Mouse (Mus musculus) hindbrain, embryonic 14.5 days (tissue): ENCODE data around the gene Prim2. TPM values are rescaled to one million over a fixed set of nuclear protein-coding genes. Genes with fewer than 3 reads are reported as not detected.

Experiments
- ATAC-seq: fragments of 200-750 bp; cut with Nextera tagmentation; 2 replicates; pipeline ENCODE4 v1.8.0; 2017; ENCODE audit warnings: moderate number of reproducible peaks, mild to moderate bottlenecking, moderate TSS enrichment, moderate library complexity; ENCODE audit not compliant: low FRiP score
- DNase-seq: peaks from one replicate; pipeline ENCODE4 v3.0.0-alpha.2; 2015; ENCODE audit warnings: low spot score
- H3K27ac ChIP-seq: fragments of 300-500 bp; sonication (generic); 2 replicates; pipeline ENCODE4 v1.5.1; 2014; ENCODE audit warnings: mild to moderate bottlenecking, moderate library complexity
- H3K27me3 ChIP-seq: fragments of 300-500 bp; sonication (generic); 2 replicates; pipeline ENCODE4 v1.6.1; 2014; ENCODE audit warnings: mild to moderate bottlenecking, low read length, mixed read lengths; ENCODE audit not compliant: control insufficient read depth, insufficient read depth
- H3K36me3 ChIP-seq: fragments of 300-500 bp; sonication (generic); replicated peaks from 2 replicates; pipeline ENCODE4 v1.6.1; 2014; ENCODE audit not compliant: control insufficient read depth, insufficient read depth
- H3K4me1 ChIP-seq: fragments of 300-500 bp; sonication (generic); replicated peaks from 2 replicates; pipeline ENCODE4 v1.6.1; 2014; ENCODE audit warnings: antibody characterized with exemption, low read length, mixed read lengths; ENCODE audit not compliant: control insufficient read depth, insufficient read depth
- H3K4me2 ChIP-seq: fragments of 300-500 bp; sonication (generic); replicated peaks from 2 replicates; pipeline ENCODE4 v1.6.1; 2014; ENCODE audit warnings: mild to moderate bottlenecking, moderate library complexity
- H3K4me3 ChIP-seq: fragments of 300-500 bp; sonication (generic); replicated peaks from 2 replicates; pipeline ENCODE4 v1.5.1; 2014; ENCODE audit warnings: mild to moderate bottlenecking, low read length
- H3K9ac ChIP-seq: fragments of 300-500 bp; sonication (generic); 2 replicates; pipeline ENCODE4 v1.6.1; 2014
- H3K9me3 ChIP-seq: fragments of 300-500 bp; sonication (generic); 2 replicates; pipeline ENCODE4 v1.6.1; 2016; ENCODE audit warnings: low read length; ENCODE audit not compliant: control insufficient read depth
- WGBS: fragments of 180-500 bp; shearing (Covaris S2); extraction: QIAGEN DNeasy Blood & Tissue Kit; methylation state at CpG from one replicate; pipeline ENCODE4 v1.1.7; 2014; 5-methylcytosine and 5-hydroxymethylcytosine counted together
- polyA plus RNA-seq: library from polyadenylated mRNA; unstranded; fragments of >200 nt; fragmentation: Nextera tagmentation; extraction: Ambion mirVana; gene quantifications from 2 replicates; pipeline ENCODE4 v1.2.1, GENCODE M21; 2014

The Prim2 gene
- polyA plus RNA-seq, 1 experiment from 2014 or later, result 20.6 TPM

DNA sequence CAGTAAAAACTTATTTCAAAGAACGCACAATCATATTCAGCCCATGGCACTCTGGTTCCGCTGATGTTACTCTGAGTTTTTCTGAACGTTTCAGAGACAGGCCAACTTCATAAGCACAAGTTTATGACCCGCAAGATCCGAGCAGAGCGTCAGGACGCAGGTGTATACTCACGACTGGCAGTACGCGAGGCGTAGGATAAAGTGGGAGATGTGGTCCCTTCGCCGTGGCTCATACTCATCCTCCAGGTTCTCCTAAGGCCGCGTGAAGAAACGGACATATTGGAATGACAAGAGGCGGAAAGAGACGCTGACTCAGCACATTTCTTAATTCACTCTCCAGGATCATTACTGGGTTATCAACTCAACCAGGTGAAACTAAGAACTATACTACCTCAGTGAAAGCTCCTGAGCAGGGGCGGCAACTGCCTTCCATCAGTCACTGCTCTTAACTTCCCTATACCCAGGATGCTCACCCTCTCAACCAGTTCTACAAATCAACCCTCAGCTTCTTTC is 5.9 kb downstream of the Prim2 start:
- no peak overlapping the region for H3K4me2 ChIP-seq
- no peak overlapping the region for H3K9ac ChIP-seq
- DNase-seq (no peak), ATAC-seq (no peak)
- no peak overlapping the region for H3K4me3 ChIP-seq
- no peak overlapping the region for H3K27ac ChIP-seq
- no peaks in the 10 kb centered on the region for H3K27me3 ChIP-seq
- H3K36me3 ChIP-seq, result peaks cover 38% of the 10 kb centered on the region
- H3K9me3 ChIP-seq, result no peaks in the 10 kb centered on the region
- no peaks in the 10 kb centered on the region for H3K4me1 ChIP-seq
- 89% methylated on average over 19 of the region's 19 CpGs for WGBS

DNA sequence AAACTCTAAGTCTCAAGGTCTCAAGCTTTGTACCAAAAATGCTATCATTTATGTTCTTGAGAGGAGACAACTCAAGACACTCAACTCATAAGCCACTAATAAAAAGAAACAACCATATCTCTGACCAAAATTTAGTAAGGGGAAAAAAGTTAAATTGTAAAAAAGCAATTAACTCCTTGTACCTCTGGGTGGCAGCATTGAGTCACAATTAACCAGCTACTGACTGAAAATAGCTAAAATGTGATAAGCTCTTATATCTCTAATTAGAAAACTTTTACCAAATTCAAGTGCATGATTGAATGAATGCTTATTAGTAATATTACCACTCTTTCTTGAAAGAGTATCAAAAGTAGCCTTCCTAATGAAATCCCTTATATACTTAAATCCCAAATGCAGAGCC is 6.4 kb downstream of the Prim2 start:
- Histone ChIP-seq H3K27ac (no peak overlapping the region), H3K4me1 (no peaks in the 10 kb centered on the region), H3K9me3 (no peaks in the 10 kb centered on the region), H3K4me3 (no peak overlapping the region), H3K27me3 (no peaks in the 10 kb centered on the region), H3K9ac (no peak overlapping the region), H3K4me2 (no peak overlapping the region), H3K36me3 (peaks cover 38% of the 10 kb centered on the region)
- ATAC-seq (no peak), DNase-seq (peak; percentile 53)

DNA sequence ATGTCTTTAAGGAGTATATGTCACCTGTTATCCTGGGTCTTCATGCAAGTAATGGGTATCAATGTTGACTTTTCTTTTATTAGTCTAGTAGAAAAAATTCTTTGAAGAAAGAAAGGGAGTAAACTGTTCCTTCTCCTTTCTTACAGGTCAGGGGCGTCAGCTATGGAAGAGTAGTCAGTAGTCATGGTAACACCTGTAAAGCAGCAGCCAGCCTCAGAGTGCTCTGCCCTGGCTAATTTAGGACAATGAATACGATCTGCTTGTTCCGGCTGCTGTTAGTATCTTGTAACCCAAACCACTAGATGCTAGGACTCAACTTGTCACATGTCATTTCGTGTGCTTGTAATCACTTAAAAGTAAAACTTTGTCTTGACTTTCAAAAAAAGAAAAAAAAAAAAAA is 11.3 kb downstream of the Prim2 start:
- WGBS, result 67% methylated on average over 4 of the region's 4 CpGs
- Histone ChIP-seq H3K9ac (no peak overlapping the region), H3K9me3 (no peaks in the 10 kb centered on the region), H3K4me3 (no peak overlapping the region), H3K27me3 (no peaks in the 10 kb centered on the region), H3K4me1 (no peaks in the 10 kb centered on the region), H3K27ac (no peak overlapping the region), H3K36me3 (peaks cover 36% of the 10 kb centered on the region), H3K4me2 (no peak overlapping the region)
- no peak for ATAC-seq
- DNase-seq, result no peak

DNA sequence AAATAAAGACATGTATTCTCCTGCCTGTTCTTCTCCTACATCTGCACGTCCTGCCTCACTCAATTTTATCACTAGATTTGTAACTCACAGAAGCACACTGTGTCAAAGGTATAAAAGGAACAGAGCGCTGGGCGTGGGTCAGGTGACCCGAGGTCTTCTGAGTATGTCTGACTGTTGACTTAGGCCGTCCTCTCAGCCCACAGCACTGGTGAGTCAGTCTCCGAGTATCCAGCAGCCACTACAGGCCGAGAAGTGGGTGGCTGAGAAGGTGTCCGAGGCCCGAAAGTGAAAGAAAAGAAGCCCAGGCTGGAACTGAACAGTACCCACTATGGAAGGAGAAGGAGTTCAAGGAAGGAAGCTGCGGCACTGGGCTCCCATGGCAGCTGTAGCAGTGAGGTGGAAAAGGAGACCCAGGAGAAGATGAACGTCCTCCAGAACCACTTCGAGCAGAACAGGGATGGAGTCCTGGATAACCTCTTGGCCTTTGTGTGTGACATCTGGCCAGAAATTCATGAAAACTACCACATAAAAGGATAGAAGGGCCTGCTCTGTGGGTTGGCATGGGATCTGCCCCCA is 11.9 kb downstream of the Prim2 start:
- H3K4me3 ChIP-seq, result no peak overlapping the region
- DNase-seq (no peak), ATAC-seq (no peak)
- H3K9me3 ChIP-seq, result no peaks in the 10 kb centered on the region
- no peaks in the 10 kb centered on the region for H3K27me3 ChIP-seq
- WGBS, result 94% methylated on average over 12 of the region's 12 CpGs
- no peak overlapping the region for H3K9ac ChIP-seq
- H3K4me1 ChIP-seq, result no peaks in the 10 kb centered on the region
- H3K4me2 ChIP-seq, result no peak overlapping the region
- no peak overlapping the region for H3K27ac ChIP-seq
- H3K36me3 ChIP-seq, result peaks cover 37% of the 10 kb centered on the region

DNA sequence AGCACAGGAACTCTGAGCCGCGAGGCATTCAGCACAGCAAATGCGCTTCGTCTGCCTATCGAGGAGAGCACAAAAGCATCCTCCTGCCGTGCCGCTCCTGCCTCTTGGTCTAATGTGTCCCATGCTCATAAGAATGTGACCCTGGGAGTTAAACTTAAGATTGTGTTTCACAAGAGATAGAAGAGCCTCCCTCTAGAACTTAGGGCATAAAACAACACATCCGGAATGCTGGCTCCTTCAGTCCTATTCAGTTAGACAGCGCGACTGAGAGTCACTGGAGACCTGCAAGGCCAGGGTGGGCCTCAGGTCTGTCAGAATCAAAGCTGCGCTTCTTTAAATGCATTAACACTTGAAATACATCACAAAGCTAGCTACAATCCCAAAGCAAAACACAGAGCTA is 18.7 kb downstream of the Prim2 start:
- 88% methylated on average over 11 of the region's 11 CpGs for WGBS
- Histone ChIP-seq H3K36me3 (peaks cover 11% of the 10 kb centered on the region), H3K9ac (no peak overlapping the region), H3K9me3 (no peaks in the 10 kb centered on the region), H3K4me3 (no peak overlapping the region), H3K4me2 (no peak overlapping the region), H3K27ac (no peak overlapping the region), H3K4me1 (no peaks in the 10 kb centered on the region), H3K27me3 (no peaks in the 10 kb centered on the region)
- no peak for DNase-seq
- no peak for ATAC-seq

DNA sequence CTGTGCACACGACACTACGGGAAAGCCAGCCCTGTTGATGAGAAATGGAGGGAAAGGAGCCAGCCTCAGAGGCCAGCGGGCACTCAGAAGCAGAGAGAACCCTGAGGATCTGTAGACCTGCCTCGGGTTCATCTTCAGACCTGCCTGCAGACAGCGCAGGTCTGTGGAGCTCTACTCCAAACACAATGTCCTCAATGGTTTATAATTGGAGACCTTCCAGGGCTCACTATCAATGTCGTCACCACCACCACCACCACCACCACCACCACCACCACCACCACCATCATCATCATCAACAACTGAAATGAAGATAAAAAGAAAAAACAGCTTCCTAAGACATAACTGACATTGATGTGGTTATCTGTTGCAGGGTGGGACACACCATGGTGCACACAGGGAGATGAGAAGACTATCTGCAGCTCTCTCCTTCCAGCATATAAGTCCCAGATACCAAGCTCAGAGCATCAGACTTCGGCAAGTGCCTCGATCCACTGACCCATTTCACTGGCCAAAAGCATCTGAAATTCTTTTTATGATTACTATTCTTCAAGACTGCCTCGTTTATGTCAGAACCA is 20.0 kb downstream of the Prim2 start:
- no peak overlapping the region for H3K4me2 ChIP-seq

DNA sequence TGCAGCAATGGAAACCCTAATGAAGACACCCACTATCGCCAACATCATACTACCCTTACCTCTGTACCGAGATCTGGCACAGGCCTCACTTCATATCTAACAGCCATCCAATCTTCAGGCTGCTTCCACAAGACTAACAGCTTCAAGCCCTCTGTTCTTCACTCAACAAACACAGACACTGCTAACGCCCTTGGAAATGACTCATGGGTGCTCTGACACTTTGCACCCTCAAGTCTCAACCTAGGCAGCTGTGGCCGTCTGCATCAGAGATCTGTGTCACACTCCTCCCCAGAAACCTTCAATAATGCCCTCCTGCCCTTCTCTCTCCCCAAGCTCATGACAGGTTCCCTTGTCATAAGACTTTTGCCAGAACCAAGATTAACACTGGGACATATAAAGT is 20.6 kb downstream of the Prim2 start:
- Histone ChIP-seq H3K9me3 (no peaks in the 10 kb centered on the region), H3K4me2 (no peak overlapping the region), H3K4me1 (no peaks in the 10 kb centered on the region; the same call in 1 of the 2 replicates), H3K36me3 (peaks cover 11% of the 10 kb centered on the region), H3K27ac (no peak overlapping the region), H3K4me3 (no peak overlapping the region), H3K9ac (no peak overlapping the region), H3K27me3 (no peaks in the 10 kb centered on the region)
- no peak for ATAC-seq
- 94% methylated on average over 4 of the region's 4 CpGs for WGBS
- DNase-seq, result no peak

More for the DNA sequence above, 20.0 kb downstream of the Prim2 start:
- H3K36me3 ChIP-seq, result peaks cover 11% of the 10 kb centered on the region
- 94% methylated on average over 9 of the region's 9 CpGs for WGBS
- no peak overlapping the region for H3K27ac ChIP-seq
- H3K4me1 ChIP-seq, result no peaks in the 10 kb centered on the region; the same call in 1 of the 2 replicates
- no peaks in the 10 kb centered on the region for H3K27me3 ChIP-seq
- ATAC-seq, result no peak
- H3K9ac ChIP-seq, result no peak overlapping the region
- no peak for DNase-seq
- no peaks in the 10 kb centered on the region for H3K9me3 ChIP-seq
- no peak overlapping the region for H3K4me3 ChIP-seq

DNA sequence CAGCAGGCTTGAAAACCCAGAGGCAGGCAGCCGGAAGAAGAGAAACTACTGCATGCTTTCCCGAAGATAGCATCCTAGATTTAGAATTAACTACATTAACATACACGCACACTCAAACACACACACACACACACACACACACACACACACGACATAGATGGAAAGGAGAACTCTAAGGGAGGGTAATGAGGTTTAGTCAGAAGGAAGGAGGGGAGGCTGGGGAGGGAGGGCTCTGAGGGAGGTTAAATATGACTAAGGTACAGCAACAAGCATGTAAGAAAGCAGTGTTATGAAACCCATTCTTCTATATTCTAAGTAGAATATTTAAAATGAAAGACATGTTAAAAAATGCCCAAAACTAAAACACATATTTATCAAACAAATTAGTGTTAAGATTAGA is 21.9 kb downstream of the Prim2 start:
- Histone ChIP-seq H3K4me3 (no peak overlapping the region), H3K9ac (no peak overlapping the region), H3K4me1 (no peaks in the 10 kb centered on the region; the same call in 1 of the 2 replicates), H3K27me3 (no peaks in the 10 kb centered on the region), H3K4me2 (no peak overlapping the region), H3K27ac (no peak overlapping the region), H3K36me3 (peaks cover 10% of the 10 kb centered on the region), H3K9me3 (no peaks in the 10 kb centered on the region)
- ATAC-seq (no peak), DNase-seq (no peak)
- WGBS, result 80% methylated on average over 4 of the region's 4 CpGs

DNA sequence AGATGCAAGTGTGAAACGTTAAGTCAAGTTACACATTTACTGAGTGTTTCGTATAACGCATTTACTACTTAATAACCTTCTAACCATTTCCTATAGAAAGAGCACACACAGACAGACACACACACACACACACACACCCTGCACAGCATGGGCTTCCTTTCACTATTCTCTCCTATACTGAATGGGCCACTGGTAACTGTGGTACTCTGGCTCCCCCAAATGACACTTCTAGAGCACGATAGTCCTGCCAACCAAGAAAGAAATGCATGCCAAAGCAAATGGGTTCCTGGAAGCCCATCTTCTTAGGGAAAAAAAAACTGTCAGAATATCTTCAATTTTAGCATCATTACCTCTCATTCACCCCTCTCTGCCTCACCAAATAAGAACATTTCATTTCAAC is 22.4 kb downstream of the Prim2 start:
- H3K9me3 ChIP-seq, result no peaks in the 10 kb centered on the region
- H3K27ac ChIP-seq, result no peak overlapping the region
- H3K4me3 ChIP-seq, result no peak overlapping the region
- no peak overlapping the region for H3K9ac ChIP-seq
- H3K36me3 ChIP-seq, result peaks cover 9% of the 10 kb centered on the region
- no peaks in the 10 kb centered on the region; the same call in 1 of the 2 replicates for H3K4me1 ChIP-seq
- ATAC-seq, result peak; percentile 82
- 71% methylated on average over 4 of the region's 4 CpGs for WGBS
- H3K4me2 ChIP-seq, result no peak overlapping the region
- no peaks in the 10 kb centered on the region for H3K27me3 ChIP-seq
- peak; percentile 61 for DNase-seq
